Mouse (Mus musculus): ENCODE results near the gene Slc9a6. TPM values are rescaled to one million over a fixed set of nuclear protein-coding genes. Genes with fewer than 3 reads are reported as not detected.

The Slc9a6 gene
- polyA plus RNA-seq, 1 experiment from 2014 or later = 6.5 TPM

GRCm38 (mm10) chrX:56710522-56710921 lies 101.0 kb downstream of the Slc9a6 start:
- Histone ChIP-seq H3K4me2 (ENCODE audit: low read length) (no peak overlapping the region), H3K9me3 (ENCODE audit: control insufficient read depth, low read length) (no peaks in the 10 kb centered on the region), H3K36me3 (ENCODE audit: control insufficient read depth, insufficient read depth, low read length) (no peaks in the 10 kb centered on the region), H3K4me1 (ENCODE audit: control insufficient read depth in 2 of 2, insufficient read depth in 2 of 2, low read length in 2 of 2) (no peaks in the 10 kb centered on the region), H3K9ac (ENCODE audit: low read length) (no peak overlapping the region), H3K27me3 (ENCODE audit: control insufficient read depth, insufficient read depth, low read length) (no peaks in the 10 kb centered on the region), H3K27ac (replicated peaks in 1 of 2; ENCODE audit: control insufficient read depth in 1 of 2, insufficient read depth in 1 of 2, low read depth in 2 of 2, low read length in 2 of 2) (no peak overlapping the region), H3K4me3 (ENCODE audit: control insufficient read depth in 1 of 2, insufficient read depth in 1 of 2, low read depth in 1 of 2, low read length in 2 of 2) (no peak overlapping the region)
- whole genome bisulfite sequencing = 66% methylated on average over 1 of the region's 1 CpGs
- no peak for ATAC-seq (ENCODE audit: insufficient number of reproducible peaks, insufficient read depth, low FRiP score, low read depth)

GRCm38 (mm10) chrX:56712666-56713065 lies 103.1 kb downstream of the Slc9a6 start:
- H3K27me3 ChIP-seq (ENCODE audit: control insufficient read depth, insufficient read depth, low read length) = no peaks in the 10 kb centered on the region
- 72% methylated on average over 1 of the region's 1 CpGs for WGBS
- no peak overlapping the region for H3K27ac ChIP-seq (replicated peaks in 1 of 2; ENCODE audit: control insufficient read depth in 1 of 2, insufficient read depth in 1 of 2, low read depth in 2 of 2, low read length in 2 of 2)
- no peak overlapping the region for H3K9ac ChIP-seq (ENCODE audit: low read length)
- H3K4me1 ChIP-seq (ENCODE audit: control insufficient read depth in 2 of 2, insufficient read depth in 2 of 2, low read length in 2 of 2) = no peaks in the 10 kb centered on the region
- no peaks in the 10 kb centered on the region for H3K36me3 ChIP-seq (ENCODE audit: control insufficient read depth, insufficient read depth, low read length)
- H3K9me3 ChIP-seq (ENCODE audit: control insufficient read depth, low read length) = no peaks in the 10 kb centered on the region
- no peak overlapping the region for H3K4me3 ChIP-seq (ENCODE audit: control insufficient read depth in 1 of 2, insufficient read depth in 1 of 2, low read depth in 1 of 2, low read length in 2 of 2)
- no peak overlapping the region for H3K4me2 ChIP-seq (ENCODE audit: low read length)
- no peak for ATAC-seq (ENCODE audit: insufficient number of reproducible peaks, insufficient read depth, low FRiP score, low read depth)

Small RNA genes lying within 50 kb of the gene (microRNA-seq; reads per million reads assigned to microRNA genes)
- gene Mir5116 = not detected

Other genes starting within 250 kb of the Slc9a6 start
- gene Smim10l2a, start 235.2 kb upstream of the Slc9a6 start, polyA plus RNA-seq (2014; fragmentation: Nextera tagmentation; extraction: Ambion mirVana) = 1.2 and 2.7 TPM in 2 replicates
- gene Gm2174, start 161.8 kb upstream of the Slc9a6 start, polyA plus RNA-seq (2014; fragmentation: Nextera tagmentation; extraction: Ambion mirVana) = 1.7 TPM in 2 replicates
- 14.2 and 17.9 TPM in 2 replicates for gene Ints6l, start 154.9 kb upstream of the Slc9a6 start, polyA plus RNA-seq (2014; fragmentation: Nextera tagmentation; extraction: Ambion mirVana)
- not detected in 2 replicates for gene Gm10477, start 85.0 kb upstream of the Slc9a6 start, polyA plus RNA-seq (2014; fragmentation: Nextera tagmentation; extraction: Ambion mirVana)
- not detected in 2 replicates for gene Gm648, start 60.2 kb upstream of the Slc9a6 start, polyA plus RNA-seq (2014; fragmentation: Nextera tagmentation; extraction: Ambion mirVana)
- 27.5 and 29.1 TPM in 2 replicates for gene Mmgt1, start 11.7 kb upstream of the Slc9a6 start, polyA plus RNA-seq (2014; fragmentation: Nextera tagmentation; extraction: Ambion mirVana)
- gene Fhl1, start 122.0 kb downstream of the Slc9a6 start, polyA plus RNA-seq (2014; fragmentation: Nextera tagmentation; extraction: Ambion mirVana) = 203 and 211 TPM in 2 replicates
- gene Map7d3, start 212.6 kb downstream of the Slc9a6 start, polyA plus RNA-seq (2014; fragmentation: Nextera tagmentation; extraction: Ambion mirVana) = 2.1 and 2.6 TPM in 2 replicates